Mouse (Mus musculus): ENCODE data around the gene Clybl.

The Clybl gene

DNA sequence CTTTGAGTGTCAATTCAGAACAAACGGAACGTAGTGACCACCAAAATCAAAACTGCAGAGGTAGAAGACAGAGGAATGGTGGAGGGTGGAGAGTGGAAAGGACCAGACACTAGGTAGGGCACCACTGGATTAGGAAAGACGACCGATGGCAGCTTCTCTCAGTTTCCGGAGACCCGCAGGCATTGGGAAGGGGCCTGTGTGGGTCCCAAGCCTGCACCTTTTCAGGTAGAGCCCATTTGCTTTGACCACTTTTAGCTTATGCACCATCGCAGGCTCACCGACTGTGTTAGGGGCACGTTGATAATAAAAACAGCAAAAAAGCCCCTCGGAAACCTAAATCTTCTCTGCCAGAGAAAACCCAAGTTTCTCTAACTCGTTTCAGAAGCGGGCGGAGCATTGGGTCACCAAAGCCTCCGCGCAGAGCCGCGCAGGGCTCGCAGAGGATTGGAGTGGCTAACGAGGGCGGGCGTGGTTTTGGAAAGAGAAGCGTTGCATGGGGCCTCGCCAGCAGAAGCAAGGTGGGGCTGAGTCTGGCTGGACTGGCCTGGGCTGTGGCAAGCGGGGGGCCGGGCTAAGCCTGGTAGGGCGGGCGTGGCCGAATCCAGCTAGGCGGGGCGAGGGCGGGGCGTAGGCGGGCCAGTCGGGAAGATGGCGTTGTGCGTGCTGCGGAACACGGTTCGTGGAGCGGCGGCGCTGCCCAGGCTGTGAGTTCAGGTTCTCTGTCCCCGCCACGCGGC lies at the start of gene Clybl:
Gene Clybl (plus strand): TSS at position 627 of the 737 bp plus-strand sequence.
- peak; percentile 92 for ATAC-seq (ENCODE audit: low TSS enrichment)

DNA sequence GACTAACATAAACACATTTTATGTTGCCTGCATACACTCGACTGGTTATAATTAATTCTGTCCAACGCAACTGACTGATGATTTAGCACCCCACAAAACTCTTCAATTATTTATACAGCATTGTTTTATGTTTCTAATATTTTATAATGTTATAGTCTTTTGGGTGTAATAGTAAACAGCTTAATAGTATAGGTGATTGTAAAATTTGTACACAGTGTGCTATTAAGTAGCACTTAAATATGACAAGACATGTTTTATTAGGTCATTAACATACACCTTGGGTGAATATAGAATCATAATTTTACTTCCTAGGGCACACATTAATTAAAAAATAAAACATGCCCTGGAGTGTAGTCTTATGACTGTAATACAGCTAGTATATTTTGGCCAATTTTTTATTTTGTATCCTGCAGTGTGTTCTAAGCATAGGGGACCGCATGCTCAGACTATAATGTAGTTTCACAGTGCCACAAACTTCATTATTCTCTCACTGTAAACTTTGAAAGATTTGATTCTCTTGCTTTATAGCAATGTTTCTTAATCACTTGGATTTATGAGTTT lies 45.1 kb upstream of the Clybl start:
- no peak for ATAC-seq (ENCODE audit: low TSS enrichment)

DNA sequence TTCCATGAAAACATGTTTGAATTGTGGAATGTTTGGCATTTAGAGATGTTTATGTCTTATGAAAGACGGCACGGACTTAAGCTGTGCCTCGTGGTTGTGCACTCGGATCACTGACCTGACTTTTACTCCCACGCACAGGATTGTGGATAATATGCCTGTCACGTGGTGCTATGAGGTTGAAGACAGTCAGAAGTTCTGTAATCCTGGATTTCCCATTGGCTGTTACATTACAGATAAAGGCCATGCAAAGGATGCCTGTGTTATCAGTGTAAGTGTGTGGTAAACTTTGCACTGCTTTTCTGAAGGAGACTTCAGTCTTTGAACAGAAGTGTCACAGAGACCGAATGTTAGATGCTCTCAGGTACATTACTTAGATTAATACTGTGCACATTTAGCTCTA lies 44.3 kb upstream of the Clybl start:
- ATAC-seq (ENCODE audit: low TSS enrichment), result no peak

- ATAC-seq (ENCODE audit: low TSS enrichment), result no peak
Observed at GRCm38 (mm10) chr14:122140126-122140525, 41.4 kb upstream of the Clybl start.

- no peak for ATAC-seq (ENCODE audit: low TSS enrichment)
Observed at GRCm38 (mm10) chr14:122143585-122144269, 37.8 kb upstream of the Clybl start.

DNA sequence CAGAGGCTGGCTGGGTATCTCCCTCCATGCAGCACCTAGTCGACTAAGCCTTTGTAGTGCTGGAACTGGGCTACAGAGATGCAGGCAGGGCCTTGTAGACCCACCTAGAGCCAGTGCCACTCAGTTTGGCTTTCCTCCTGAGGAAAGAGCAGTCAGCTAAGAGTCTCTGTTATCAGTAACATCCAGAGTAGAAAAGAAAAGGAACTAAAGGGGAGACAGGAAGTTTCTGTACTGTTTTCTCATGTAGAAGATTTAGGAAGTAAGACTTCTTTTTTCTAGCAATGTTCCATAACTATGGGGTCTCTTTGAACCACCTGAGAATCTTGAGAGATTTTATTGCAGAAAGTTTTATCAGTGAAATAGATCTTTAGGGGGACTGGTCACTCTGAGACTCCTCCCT lies 36.1 kb upstream of the Clybl start:
- no peak for ATAC-seq (ENCODE audit: low TSS enrichment)

- no peak for ATAC-seq (ENCODE audit: low TSS enrichment)
Observed at GRCm38 (mm10) chr14:122150616-122151015, 30.9 kb upstream of the Clybl start.

- no peak for ATAC-seq (ENCODE audit: low TSS enrichment)
Observed at GRCm38 (mm10) chr14:122157738-122158137, 23.8 kb upstream of the Clybl start.

DNA sequence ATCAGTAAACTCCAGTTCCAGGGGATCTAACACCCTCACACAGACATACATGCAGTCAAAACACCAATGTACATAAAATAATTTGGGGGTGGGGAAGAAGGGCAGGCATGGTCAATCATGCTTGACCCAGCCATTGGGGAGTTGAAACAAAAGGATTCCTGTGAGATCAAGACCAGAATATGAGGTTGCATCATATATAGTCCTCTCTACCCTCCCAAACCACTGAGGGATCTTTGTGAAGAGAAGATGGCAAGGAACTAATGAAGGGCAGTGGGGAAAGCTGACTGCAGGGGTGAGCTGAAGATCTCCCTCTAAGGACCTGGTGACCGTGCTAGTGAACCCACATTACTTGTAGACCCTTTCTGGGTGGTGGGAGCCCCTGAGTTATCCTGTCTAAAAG lies 20.6 kb upstream of the Clybl start:
- no peak for ATAC-seq (ENCODE audit: low TSS enrichment)

DNA sequence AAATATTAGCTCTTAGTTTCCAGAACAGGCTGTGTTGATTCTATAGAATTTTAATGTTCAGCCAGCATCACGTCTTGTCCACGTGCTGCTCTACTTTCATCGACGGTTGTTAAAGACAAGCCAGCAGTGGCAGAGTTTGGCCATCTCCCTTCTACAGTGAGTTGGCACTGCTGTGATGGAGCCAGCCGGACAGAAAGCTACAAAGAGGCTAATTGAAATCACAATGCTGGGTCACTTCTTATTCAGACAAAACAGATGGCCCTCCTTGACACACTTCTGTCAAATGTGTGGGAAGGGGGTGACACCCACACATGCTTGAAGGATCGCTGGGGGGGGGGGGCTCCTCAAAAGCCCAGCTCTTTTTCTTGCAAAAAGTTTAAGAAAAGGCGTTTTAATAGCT lies 12.6 kb upstream of the Clybl start:
- ATAC-seq (ENCODE audit: low TSS enrichment), result no peak; the same call in 1 of the 2 replicates

DNA sequence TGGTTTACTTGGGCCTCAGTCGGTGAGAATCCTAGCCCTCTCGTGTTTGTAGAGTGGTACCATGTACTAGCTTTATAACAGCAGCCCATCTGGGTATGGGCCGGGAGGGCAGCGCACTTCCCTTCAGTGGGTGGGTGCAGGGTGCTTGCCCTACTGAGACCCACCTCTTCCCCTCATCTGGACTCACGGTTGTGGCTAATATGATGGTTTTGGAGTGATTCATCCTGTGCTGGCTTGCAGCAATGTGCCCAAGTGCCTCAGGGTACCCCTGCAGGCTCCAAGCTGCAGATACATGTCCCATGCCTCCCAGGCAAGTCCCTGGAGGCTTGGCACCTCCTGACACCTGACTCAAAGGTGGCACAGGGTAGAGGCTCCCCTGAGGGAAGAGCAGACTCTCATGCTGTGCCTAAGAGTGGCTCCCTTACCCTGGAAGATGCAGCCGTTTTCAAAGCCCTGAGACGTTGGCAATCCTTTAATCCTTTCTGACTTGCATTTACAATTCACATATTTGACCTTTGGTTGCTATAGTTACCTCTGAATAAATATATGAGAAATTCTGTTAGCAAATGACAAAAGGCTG lies 11.2 kb upstream of the Clybl start:
- ATAC-seq (ENCODE audit: low TSS enrichment), result no peak

DNA sequence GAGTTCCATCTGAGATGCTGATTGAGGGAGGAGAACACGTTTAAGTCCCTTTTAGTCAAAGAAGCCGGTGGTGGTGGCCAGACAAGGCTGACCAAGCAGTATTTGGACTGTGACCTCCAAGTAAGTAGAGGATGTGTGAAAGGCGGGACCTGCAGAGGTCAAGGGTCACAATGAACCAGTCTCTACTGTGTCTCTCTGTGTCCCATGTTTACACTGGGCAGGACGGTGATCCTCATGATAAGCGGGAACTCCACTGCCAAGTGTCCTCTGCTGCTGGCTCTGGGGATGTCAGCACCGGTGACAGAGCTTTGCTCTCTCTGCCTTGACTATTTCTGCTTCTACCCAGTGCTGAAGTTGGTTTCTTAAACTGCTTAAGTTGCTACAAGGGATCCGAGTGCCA lies 10.5 kb upstream of the Clybl start:
- ATAC-seq (ENCODE audit: low TSS enrichment), result no peak

DNA sequence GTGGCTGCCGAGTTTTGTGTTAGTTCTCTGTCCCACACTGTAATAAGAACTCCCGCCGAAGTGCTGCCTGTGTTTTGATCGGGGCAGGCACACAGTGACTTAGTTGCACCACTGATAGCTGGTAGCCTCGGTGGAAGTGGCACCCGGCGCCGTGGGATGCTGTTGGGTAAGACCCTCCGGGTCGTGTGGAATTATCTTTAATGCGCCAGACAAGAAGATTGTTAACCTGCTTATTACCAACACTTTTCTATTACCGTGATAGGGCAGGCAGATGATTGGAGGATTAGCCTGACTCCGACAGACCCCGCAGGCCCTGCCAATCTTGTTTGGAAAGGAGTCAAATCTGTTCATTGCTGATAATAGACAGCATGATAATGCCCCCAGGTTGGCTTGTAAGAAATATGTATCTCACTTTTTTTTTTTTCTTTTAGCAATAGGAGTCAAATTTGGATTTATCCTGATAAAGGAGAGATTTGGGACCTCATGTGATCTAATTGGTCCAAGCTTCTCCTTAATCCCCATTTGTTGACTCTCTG lies 5.2 kb upstream of the Clybl start:
- ATAC-seq (ENCODE audit: low TSS enrichment), result no peak

- ATAC-seq (ENCODE audit: low TSS enrichment), result no peak
Observed at GRCm38 (mm10) chr14:122179262-122179661, 2.2 kb upstream of the Clybl start.

DNA sequence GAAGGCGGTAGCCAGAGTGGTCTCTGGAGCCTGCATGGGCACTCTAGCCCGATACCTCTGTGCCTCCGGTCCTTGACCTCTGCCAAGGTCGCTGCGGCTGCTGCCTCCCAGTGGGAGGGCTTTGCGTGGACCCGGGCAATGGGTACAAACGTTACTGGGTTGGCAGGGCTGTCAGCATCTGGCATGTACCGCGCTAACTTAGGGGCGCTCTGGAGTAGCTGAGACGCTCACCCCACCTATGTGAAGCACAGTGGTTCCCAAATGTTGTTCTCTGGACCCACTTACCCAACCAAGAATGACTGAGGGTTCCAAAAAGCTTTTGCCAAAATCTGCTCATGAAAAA lies 282 bp downstream of the Clybl start:
- peak; percentile 61 for ATAC-seq (ENCODE audit: low TSS enrichment)

DNA sequence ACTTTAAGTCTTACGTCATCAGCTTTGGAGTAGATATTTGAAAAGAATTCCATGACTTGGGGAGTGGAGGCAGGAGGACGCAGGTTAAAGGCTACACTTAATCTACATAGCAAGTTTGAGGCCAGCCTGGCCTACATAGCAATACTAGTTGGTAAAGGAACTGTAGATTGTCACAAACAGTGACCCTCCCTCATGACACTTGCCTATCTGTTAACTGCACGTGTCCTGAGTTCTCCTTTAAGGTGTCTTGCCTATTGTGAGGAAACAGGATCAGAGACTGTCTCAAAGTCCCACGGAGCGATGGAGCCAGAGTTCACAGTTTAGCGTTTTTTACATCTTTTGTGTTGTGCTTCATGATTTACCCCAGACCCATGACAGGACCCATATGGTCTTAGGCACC lies 716 bp downstream of the Clybl start:
- no peak for ATAC-seq (ENCODE audit: low TSS enrichment)

DNA sequence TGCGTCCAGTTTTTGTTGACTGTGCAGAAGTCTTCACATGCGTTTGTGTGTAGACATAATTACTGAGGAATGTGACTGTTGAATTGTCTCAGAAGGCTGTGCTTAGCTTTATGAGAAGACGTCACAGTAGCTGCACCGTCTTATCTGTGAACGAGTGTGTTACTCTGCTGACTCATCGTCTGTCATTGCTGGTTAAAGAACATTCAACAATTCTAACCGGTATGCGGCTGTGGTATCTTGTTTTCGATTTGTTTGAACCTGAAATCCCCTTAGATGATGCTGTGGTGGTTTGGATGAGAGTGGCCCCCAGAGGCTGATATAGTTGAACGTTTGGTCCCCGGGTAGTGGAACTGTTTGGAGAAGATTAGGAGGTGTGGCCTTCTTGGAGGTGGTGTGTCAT lies 2.5 kb downstream of the Clybl start:
- ATAC-seq (ENCODE audit: low TSS enrichment), result no peak

GRCm38 (mm10) chr14:122188250-122188649 lies 6.7 kb downstream of the Clybl start:
- no peak for ATAC-seq (ENCODE audit: low TSS enrichment)

GRCm38 (mm10) chr14:122189901-122190300 lies 8.4 kb downstream of the Clybl start:
- peak; percentile 47; the same call in 1 of the 2 replicates for ATAC-seq (ENCODE audit: low TSS enrichment)

GRCm38 (mm10) chr14:122190527-122190926 lies 9.0 kb downstream of the Clybl start:
- ATAC-seq (ENCODE audit: low TSS enrichment), result no peak

DNA sequence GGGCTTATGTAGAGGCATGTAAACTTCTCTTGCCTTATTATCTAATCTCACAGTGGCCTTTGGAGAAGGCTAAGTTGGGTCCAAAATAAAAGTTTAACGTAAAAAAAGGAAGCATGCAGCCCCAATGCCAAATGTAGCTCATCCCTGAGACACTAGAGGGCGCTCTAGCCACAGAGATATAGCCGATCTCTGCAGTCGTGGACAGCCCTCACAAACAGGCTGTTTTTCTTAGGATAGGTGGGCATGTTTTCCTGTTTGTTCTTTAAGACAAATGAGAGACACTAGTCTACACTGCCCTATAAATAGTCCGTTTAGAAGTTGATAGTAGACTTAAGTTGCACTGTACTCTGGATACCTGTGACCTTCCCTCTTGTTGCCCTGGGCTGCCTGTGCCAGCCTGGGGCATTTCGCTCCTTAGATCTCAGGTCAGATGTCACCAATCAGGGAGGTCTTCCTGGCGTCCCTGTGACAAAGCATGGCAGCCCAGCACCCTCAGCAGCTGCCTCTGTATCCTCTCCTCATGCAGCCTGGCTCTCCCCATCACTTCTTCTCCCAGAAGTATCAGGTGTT lies 9.5 kb downstream of the Clybl start:
- peak; percentile 80 for ATAC-seq (ENCODE audit: low TSS enrichment)

- ATAC-seq (ENCODE audit: low TSS enrichment), result no peak
Observed at GRCm38 (mm10) chr14:122194630-122195029, 13.1 kb downstream of the Clybl start.

All from frontal cortex, adult (tissue).